Mouse (Mus musculus) intestine, postnatal 0 days (tissue): ENCODE data around the gene Nucks1. TPM values are rescaled to one million over a fixed set of nuclear protein-coding genes. Genes with fewer than 3 reads are reported as not detected.

Experiments used
- ATAC-seq: fragments of 200-750 bp; cut with Nextera tagmentation; 2 replicates; pipeline ENCODE4 v1.8.0; 2017; ENCODE audit warnings: mild to moderate bottlenecking, moderate TSS enrichment, moderate library complexity
- H3K27ac ChIP-seq: fragments of 300-500 bp; sonication (generic); 2 replicates; pipeline ENCODE4 v1.5.1; 2014; ENCODE audit warnings: mild to moderate bottlenecking, low read depth, low read length, moderate library complexity
- H3K27me3 ChIP-seq: fragments of 300-500 bp; sonication (generic); replicated peaks from 2 replicates; pipeline ENCODE4 v1.6.1; 2014; ENCODE audit warnings: low read length, mixed read lengths; ENCODE audit not compliant: control insufficient read depth, insufficient read depth
- H3K36me3 ChIP-seq: fragments of 300-500 bp; sonication (generic); 2 replicates; pipeline ENCODE4 v1.6.1; 2014; ENCODE audit warnings: mild to moderate bottlenecking, moderate library complexity; ENCODE audit not compliant: control insufficient read depth, insufficient read depth
- H3K4me1 ChIP-seq: fragments of 300-500 bp; sonication (generic); replicated peaks from 2 replicates; pipeline ENCODE4 v1.6.1; 2014; ENCODE audit warnings: antibody characterized with exemption, low read length, mixed read lengths; ENCODE audit not compliant: control insufficient read depth, insufficient read depth
- H3K4me2 ChIP-seq: fragments of 300-500 bp; sonication (generic); replicated peaks from 2 replicates; pipeline ENCODE4 v1.6.1; 2014; ENCODE audit warnings: low read depth, mild to moderate bottlenecking, moderate library complexity
- H3K4me3 ChIP-seq: fragments of 300-500 bp; sonication (generic); 2 replicates; pipeline ENCODE4 v1.5.1; 2014; ENCODE audit warnings: low read depth, low read length
- H3K9ac ChIP-seq: fragments of 300-500 bp; sonication (generic); 2 replicates; pipeline ENCODE4 v1.6.1; 2014; ENCODE audit warnings: mild to moderate bottlenecking, low read depth, low read length
- H3K9me3 ChIP-seq: fragments of 300-500 bp; sonication (generic); 2 replicates; pipeline ENCODE4 v1.6.1; 2016; ENCODE audit warnings: mixed run types; ENCODE audit not compliant: control insufficient read depth
- CTCF ChIP-seq: sonication (generic); IDR thresholded peaks from 2 replicates; pipeline ENCODE4 v1.5.1; 2016; ENCODE audit warnings: low read depth, mild to moderate bottlenecking, control low read depth, antibody characterized with exemption, moderate library complexity
- WGBS: fragments of 180-500 bp; shearing (Covaris S2); extraction: QIAGEN DNeasy Blood & Tissue Kit; methylation state at CpG from one replicate; pipeline ENCODE4 v1.1.7; 2014; 5-methylcytosine and 5-hydroxymethylcytosine counted together
- polyA plus RNA-seq: library from polyadenylated mRNA; unstranded; fragments of >200 nt; fragmentation: Nextera tagmentation; extraction: Ambion mirVana; gene quantifications from 2 replicates; pipeline ENCODE4 v1.2.1, GENCODE M21; 2015

Nucks1 gene
- polyA plus RNA-seq, 1 experiment from 2014 or later = 25.9 TPM

DNA sequence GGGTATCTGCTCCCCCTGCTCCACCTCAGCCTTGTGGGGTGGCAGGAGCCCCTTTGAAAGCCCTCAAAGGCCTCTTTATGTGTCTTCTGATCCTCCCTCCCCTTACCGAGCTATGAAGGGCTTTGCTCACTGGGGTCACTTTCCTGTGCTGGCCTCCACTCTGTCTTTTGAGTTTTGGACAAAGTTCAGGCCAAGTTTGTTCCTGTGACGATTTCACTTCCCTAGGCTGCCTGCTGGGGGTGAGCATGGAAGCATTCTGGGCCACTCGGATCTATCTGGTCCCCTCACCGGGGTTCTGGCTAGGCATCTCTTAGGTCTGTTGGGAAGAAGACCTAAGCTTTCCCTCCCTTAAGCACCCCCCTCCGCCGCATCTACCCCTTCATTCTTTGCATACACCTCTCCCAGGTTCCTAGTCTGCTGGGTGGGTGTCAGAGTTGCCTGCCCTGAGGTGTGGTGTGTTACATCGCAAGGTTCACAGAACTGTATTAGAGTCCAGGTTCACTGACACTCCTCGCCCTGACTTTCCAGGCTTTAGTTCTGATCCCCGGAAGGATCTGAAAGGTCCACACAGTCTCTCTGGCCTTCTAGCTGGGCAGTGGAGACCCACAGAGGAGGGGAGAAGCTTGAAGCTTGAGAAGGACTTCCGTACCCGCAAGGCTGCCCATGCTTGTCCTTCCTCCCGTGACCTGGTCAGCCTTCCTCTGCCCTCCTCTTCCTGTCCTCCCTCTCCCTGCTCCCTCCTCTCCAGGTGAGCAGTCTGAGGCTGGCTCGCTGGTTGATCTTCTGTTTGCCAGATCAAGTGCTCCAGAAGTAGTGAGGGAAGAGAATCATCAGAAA, 62.4 kb downstream of the Nucks1 start:
- 52% methylated on average over 13 of the region's 13 CpGs for WGBS
- no peak for TF ChIP-seq CTCF
- Histone ChIP-seq H3K27ac (no peak overlapping the region), H3K4me3 (no peak overlapping the region), H3K27me3 (no peaks in the 10 kb centered on the region), H3K9me3 (no peaks in the 10 kb centered on the region), H3K9ac (no peak overlapping the region), H3K4me2 (no peak overlapping the region), H3K4me1 (no peaks in the 10 kb centered on the region), H3K36me3 (no peaks in the 10 kb centered on the region)
- ATAC-seq = no peak

DNA sequence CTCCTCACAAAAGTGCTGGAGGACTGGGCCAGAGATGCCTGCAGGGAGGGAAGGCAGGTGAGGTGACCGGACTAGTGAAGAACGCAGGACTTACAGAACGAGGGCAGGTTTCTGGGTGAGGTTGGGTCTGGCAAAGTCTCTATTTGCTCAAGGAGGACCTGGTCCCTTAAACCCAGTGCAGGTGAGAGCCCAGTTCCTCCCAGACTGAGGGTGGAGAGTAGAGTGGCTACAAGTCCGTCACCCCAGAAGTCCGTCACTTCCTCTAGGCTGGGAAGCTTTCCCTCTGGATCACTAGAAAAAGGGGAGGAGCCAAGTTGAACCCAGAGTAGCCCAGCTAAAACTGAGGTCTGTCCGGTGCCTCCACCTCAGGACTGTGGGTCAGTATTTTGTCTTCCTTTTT, 63.7 kb downstream of the Nucks1 start:
- no peaks in the 10 kb centered on the region for H3K27me3 ChIP-seq
- no peak for TF ChIP-seq CTCF
- no peaks in the 10 kb centered on the region for H3K36me3 ChIP-seq
- ATAC-seq = peak; percentile 45; the same call in 1 of the 2 replicates
- H3K4me1 ChIP-seq = no peaks in the 10 kb centered on the region
- 49% methylated on average over 6 of the region's 6 CpGs for WGBS
- H3K9me3 ChIP-seq = no peaks in the 10 kb centered on the region
- H3K9ac ChIP-seq = no peak overlapping the region
- no peak overlapping the region for H3K4me3 ChIP-seq
- no peak overlapping the region for H3K4me2 ChIP-seq
- H3K27ac ChIP-seq = no peak overlapping the region

DNA sequence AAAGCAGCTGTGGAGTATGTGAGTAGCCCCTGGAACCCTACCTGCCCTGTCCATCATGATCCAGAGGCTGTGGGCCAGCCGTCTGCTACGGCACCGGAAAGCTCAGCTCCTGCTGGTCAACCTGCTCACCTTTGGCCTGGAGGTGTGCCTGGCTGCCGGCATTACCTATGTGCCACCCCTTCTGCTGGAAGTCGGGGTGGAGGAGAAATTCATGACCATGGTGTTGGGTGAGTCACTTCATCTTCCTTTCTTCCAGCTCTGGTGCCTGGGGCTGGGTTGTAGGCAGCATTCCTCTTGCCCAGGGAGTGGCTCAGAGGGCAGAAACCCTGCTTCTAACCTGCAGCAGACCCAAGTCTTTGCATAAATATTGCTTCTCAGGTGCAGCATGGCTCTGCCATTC, 66.6 kb downstream of the Nucks1 start:
- no peak overlapping the region for H3K27ac ChIP-seq
- 78% methylated on average over 5 of the region's 5 CpGs for WGBS
- ATAC-seq = no peak
- H3K9ac ChIP-seq = no peak overlapping the region
- no peaks in the 10 kb centered on the region for H3K4me1 ChIP-seq
- TF ChIP-seq CTCF = no peak
- no peak overlapping the region for H3K4me3 ChIP-seq
- no peaks in the 10 kb centered on the region for H3K9me3 ChIP-seq
- no peak overlapping the region for H3K4me2 ChIP-seq
- no peaks in the 10 kb centered on the region for H3K27me3 ChIP-seq
- H3K36me3 ChIP-seq = no peaks in the 10 kb centered on the region

DNA sequence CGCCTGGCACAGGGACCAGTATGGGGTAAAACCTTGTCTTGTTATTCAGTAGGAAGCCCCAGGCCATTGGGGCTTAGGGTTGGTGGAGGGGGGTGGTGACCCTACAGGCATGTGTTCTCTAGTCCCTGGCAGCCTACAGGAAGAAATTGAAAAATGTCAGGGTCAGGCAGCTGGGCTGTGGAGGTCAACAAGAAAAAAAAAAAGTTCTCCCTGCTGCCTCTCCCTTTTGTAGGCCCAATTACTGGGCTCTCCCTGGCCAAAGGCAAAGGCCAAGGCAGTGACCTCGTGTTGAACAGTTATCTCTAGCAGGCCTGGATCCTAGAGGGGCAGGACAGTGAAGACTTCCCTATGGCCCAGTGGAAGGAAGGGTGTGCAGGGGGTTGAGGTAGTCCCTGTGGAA, 70.1 kb downstream of the Nucks1 start:
- H3K9me3 ChIP-seq = no peaks in the 10 kb centered on the region
- no peak for TF ChIP-seq CTCF
- no peaks in the 10 kb centered on the region for H3K27me3 ChIP-seq
- H3K36me3 ChIP-seq = no peaks in the 10 kb centered on the region
- H3K27ac ChIP-seq = no peak overlapping the region
- 50% methylated on average over 2 of the region's 2 CpGs for WGBS
- H3K4me1 ChIP-seq = no peaks in the 10 kb centered on the region
- no peak for ATAC-seq
- H3K4me3 ChIP-seq = no peak overlapping the region
- no peak overlapping the region for H3K4me2 ChIP-seq
- no peak overlapping the region for H3K9ac ChIP-seq

DNA sequence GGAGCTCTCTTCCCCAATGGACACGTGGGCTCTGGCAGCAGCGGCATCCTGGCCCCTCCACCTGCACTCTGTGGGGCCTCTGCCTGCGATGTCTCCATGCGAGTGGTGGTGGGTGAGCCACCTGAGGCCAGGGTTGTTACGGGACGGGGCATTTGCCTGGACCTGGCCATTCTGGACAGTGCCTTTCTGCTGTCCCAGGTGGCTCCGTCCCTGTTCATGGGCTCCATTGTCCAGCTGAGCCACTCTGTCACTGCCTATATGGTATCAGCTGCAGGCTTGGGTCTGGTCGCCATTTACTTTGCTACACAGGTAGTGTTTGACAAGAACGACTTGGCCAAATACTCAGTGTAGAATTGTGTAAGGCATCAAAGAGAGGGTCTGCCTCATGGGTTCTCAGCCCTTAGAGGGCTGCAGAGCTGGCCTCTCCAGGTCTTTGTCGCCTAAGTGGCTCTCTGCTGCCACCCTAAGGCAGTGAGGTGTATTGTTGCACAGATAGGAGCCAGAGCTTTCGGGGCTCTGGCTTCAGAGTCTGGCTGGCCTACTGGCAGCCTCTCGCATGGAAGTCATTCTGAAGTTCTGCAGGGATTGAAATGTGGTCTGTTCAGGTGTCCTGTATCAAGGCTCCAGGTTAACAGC, 71.2 kb downstream of the Nucks1 start:
- H3K4me3 ChIP-seq = no peak overlapping the region
- peak; percentile 35 for ATAC-seq
- WGBS = 54% methylated on average over 12 of the region's 12 CpGs

DNA sequence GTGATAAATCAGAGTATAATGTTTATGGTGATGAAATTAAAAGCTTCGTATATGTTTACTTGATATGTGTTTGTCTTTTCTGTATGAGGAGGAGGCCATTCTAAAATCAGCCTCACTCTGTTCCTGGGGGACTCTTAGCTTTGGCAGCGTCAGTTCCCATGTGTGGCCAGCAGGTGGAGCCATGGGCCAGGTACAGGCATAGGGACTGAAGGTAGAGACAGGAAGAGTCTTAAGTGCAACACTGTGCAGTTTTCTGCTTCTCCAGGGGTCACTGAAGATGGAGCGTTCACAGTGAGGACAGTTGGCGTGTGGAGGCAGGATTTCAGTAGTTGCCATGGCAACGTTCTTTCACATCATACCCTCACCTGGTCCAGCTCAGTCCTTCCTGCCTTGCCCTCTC, 72.6 kb downstream of the Nucks1 start:
- H3K27me3 ChIP-seq = no peaks in the 10 kb centered on the region
- H3K4me3 ChIP-seq = no peak overlapping the region
- peak; percentile 96 for TF ChIP-seq CTCF
- no peak overlapping the region for H3K27ac ChIP-seq
- H3K36me3 ChIP-seq = no peaks in the 10 kb centered on the region
- 11% methylated on average over 5 of the region's 5 CpGs for WGBS
- no peak overlapping the region for H3K4me2 ChIP-seq
- ATAC-seq = peak; percentile 40; the same call in 1 of the 2 replicates
- H3K9me3 ChIP-seq = no peaks in the 10 kb centered on the region
- H3K4me1 ChIP-seq = no peaks in the 10 kb centered on the region
- no peak overlapping the region for H3K9ac ChIP-seq

More for the DNA sequence above, 71.2 kb downstream of the Nucks1 start:
- H3K9me3 ChIP-seq = no peaks in the 10 kb centered on the region
- TF ChIP-seq CTCF = peak; percentile 96
- no peak overlapping the region for H3K9ac ChIP-seq
- no peaks in the 10 kb centered on the region for H3K4me1 ChIP-seq
- H3K36me3 ChIP-seq = no peaks in the 10 kb centered on the region
- H3K4me2 ChIP-seq = no peak overlapping the region
- no peak overlapping the region for H3K27ac ChIP-seq
- H3K27me3 ChIP-seq = no peaks in the 10 kb centered on the region
